Mouse (Mus musculus) CH12.LX (cell line): ENCODE measurements at regions not wholly inside any gene's neighbourhood (a gene's known extent, or its start where the extent isn't known, plus 50 kb on each side); places are given as distances from the start of the nearest gene placed in this dataset.

Experiments
- DNase-seq: peaks from one replicate; pipeline ENCODE4 v3.0.0-alpha.2; 2013; ENCODE audit errors: extremely low read depth
- H3K27ac ChIP-seq: 2 replicates; pipeline ENCODE4 v1.5.1; 2012; ENCODE audit warnings: low read depth, mild to moderate bottlenecking, control low read depth, moderate library complexity; ENCODE audit not compliant: insufficient read depth
- H3K27me3 ChIP-seq: replicated peaks from 2 replicates; pipeline ENCODE3; 2012; ENCODE audit warnings: inconsistent platforms
- H3K36me3 ChIP-seq, 2 experiments: replicated peaks in 1 of 2; 2 replicates each; pipeline versions ENCODE3 to v1.6.1; 2012; ENCODE audit warnings: inconsistent platforms in 1 of 2, low read length in 1 of 2, mild to moderate bottlenecking in 1 of 2, mixed read lengths in 1 of 2, moderate library complexity in 1 of 2; ENCODE audit not compliant: control insufficient read depth in 1 of 2, insufficient read depth in 1 of 2
- H3K4me1 ChIP-seq, 2 experiments: 2 replicates each; pipeline ENCODE4 v1.6.1; 2012; ENCODE audit warnings: inconsistent platforms in 1 of 2, moderate library complexity in 1 of 2; ENCODE audit not compliant: insufficient read depth in 2 of 2, control insufficient read depth in 1 of 2
- H3K4me2 ChIP-seq: 2 replicates; pipeline ENCODE4 v1.6.1; 2012; ENCODE audit warnings: low read depth, mild to moderate bottlenecking, control low read depth; ENCODE audit not compliant: poor library complexity, insufficient read depth, severe bottlenecking
- H3K4me3 ChIP-seq, 3 experiments: fragments of 150-350 bp in 1 of 3; sonication (generic) in 1 of 3; replicated peaks in 1 of 3; 2 replicates each; pipeline versions ENCODE3 to v1.5.1; 2011 to 2012; ENCODE audit warnings: low read depth in 2 of 3, low read length in 2 of 3, mild to moderate bottlenecking in 2 of 3, moderate library complexity in 2 of 3, control low read depth in 1 of 3, improper control_type of control experiment in 1 of 3, inconsistent platforms in 1 of 3, mixed read lengths in 1 of 3; ENCODE audit not compliant: poor library complexity in 1 of 3
- H3K79me2 ChIP-seq: replicated peaks from 2 replicates; pipeline ENCODE4 v1.6.1; 2012; ENCODE audit warnings: mild to moderate bottlenecking, moderate library complexity; ENCODE audit not compliant: control insufficient read depth, poor library complexity, insufficient read depth, severe bottlenecking; ENCODE audit errors: extremely low read depth
- H3K9ac ChIP-seq: 2 replicates; pipeline ENCODE4 v1.6.1; 2012; ENCODE audit warnings: low read depth, mild to moderate bottlenecking, control low read depth, moderate library complexity; ENCODE audit not compliant: insufficient read depth
- H3K9me3 ChIP-seq: replicated peaks from 2 replicates; pipeline ENCODE3; 2012; ENCODE audit warnings: low read length, inconsistent platforms, mixed read lengths
- BHLHE40 ChIP-seq: IDR thresholded peaks from 2 replicates; pipeline ENCODE4 v1.6.1; 2011; ENCODE audit warnings: mild to moderate bottlenecking, low read depth, low read length, improper control_type of control experiment
- CHD1 ChIP-seq: IDR thresholded peaks from 2 replicates; pipeline ENCODE4 v1.6.1; 2012; ENCODE audit warnings: low read depth, low read length, improper control_type of control experiment, inconsistent platforms
- ELF1 ChIP-seq: IDR thresholded peaks from 2 replicates; pipeline ENCODE4 v1.6.1; 2014; ENCODE audit warnings: low read depth, mild to moderate bottlenecking, inconsistent platforms, low read length, improper control_type of control experiment
- EP300 ChIP-seq: IDR thresholded peaks from 2 replicates; pipeline ENCODE4 v1.6.1; 2011; ENCODE audit warnings: low read length, improper control_type of control experiment
- JUN ChIP-seq: IDR thresholded peaks from 2 replicates; pipeline ENCODE4 v1.6.1; 2011; ENCODE audit warnings: low read depth, mild to moderate bottlenecking, low read length, improper control_type of control experiment, moderate library complexity; ENCODE audit not compliant: insufficient read depth
- MAFK ChIP-seq: IDR thresholded peaks from 2 replicates; pipeline ENCODE4 v1.6.1; 2011; ENCODE audit warnings: low read length, improper control_type of control experiment; ENCODE audit not compliant: insufficient replicate concordance
- MAX ChIP-seq: IDR thresholded peaks from 2 replicates; pipeline ENCODE4 v1.6.1; 2011; ENCODE audit warnings: low read length, improper control_type of control experiment
- NRF1 ChIP-seq: IDR thresholded peaks from 2 replicates; pipeline ENCODE4 v1.6.1; 2014; ENCODE audit warnings: low read depth, mild to moderate bottlenecking, inconsistent platforms, low read length, improper control_type of control experiment, moderate library complexity
- POLR2AphosphoS2 ChIP-seq: IDR thresholded peaks from 2 replicates; pipeline ENCODE4 v1.6.1; 2011; ENCODE audit warnings: low read depth, low read length, improper control_type of control experiment
- RAD21 ChIP-seq: IDR thresholded peaks from 2 replicates; pipeline ENCODE4 v1.6.1; 2011; ENCODE audit warnings: low read depth, mild to moderate bottlenecking, low read length, improper control_type of control experiment, moderate library complexity
- RCOR1 ChIP-seq: conservative IDR thresholded peaks from 2 replicates; pipeline ENCODE4 v1.6.1; 2012; ENCODE audit warnings: low read depth, mild to moderate bottlenecking, inconsistent platforms, low read length, improper control_type of control experiment
- SMC3 ChIP-seq: IDR thresholded peaks from 2 replicates; pipeline ENCODE4 v1.6.1; 2011; ENCODE audit warnings: low read depth, low read length, improper control_type of control experiment
- TBP ChIP-seq: conservative IDR thresholded peaks from 2 replicates; pipeline ENCODE4 v1.6.1; 2011; ENCODE audit warnings: low read depth, low read length, improper control_type of control experiment
- TCF12 ChIP-seq: IDR thresholded peaks from 2 replicates; pipeline ENCODE4 v1.6.1; 2014; ENCODE audit warnings: low read depth, mild to moderate bottlenecking, inconsistent platforms, low read length, improper control_type of control experiment
- UBTF ChIP-seq: IDR thresholded peaks from 2 replicates; pipeline ENCODE4 v1.6.1; 2012; ENCODE audit warnings: low read depth, mild to moderate bottlenecking, inconsistent platforms, low read length, improper control_type of control experiment, moderate library complexity
- USF1 ChIP-seq: IDR thresholded peaks from 2 replicates; pipeline ENCODE4 v1.6.1; 2014; ENCODE audit warnings: low read depth, mild to moderate bottlenecking, inconsistent platforms, low read length, improper control_type of control experiment
- USF2 ChIP-seq: conservative IDR thresholded peaks from 2 replicates; pipeline ENCODE4 v1.6.1; 2011; ENCODE audit warnings: low read depth, low read length, improper control_type of control experiment
- ZMIZ1 ChIP-seq: IDR thresholded peaks from 2 replicates; pipeline ENCODE4 v1.6.1; 2012; ENCODE audit warnings: low read depth, mild to moderate bottlenecking, inconsistent platforms, low read length, improper control_type of control experiment
- dilution Hi-C: fragments of 300-500 bp; cut with MboI; formaldehyde crosslinking; loops from 2 replicates; pipeline ENCODE4 v1.14.3; 2020; ENCODE audit warnings: low sequenced_read_pairs; ENCODE audit not compliant: extremely low pct_unique_long_range_greater_than_20kb, extremely low pct_ligation_motif_present
- in situ Hi-C: fragments of 300-500 bp; cut with MboI; formaldehyde crosslinking; loops from 3 replicates; pipeline ENCODE4 v1.14.3; 2019; ENCODE audit warnings: low sequenced_read_pairs, low pct_ligation_motif_present, low pct_unique_long_range_greater_than_20kb, mixed read lengths

DNA sequence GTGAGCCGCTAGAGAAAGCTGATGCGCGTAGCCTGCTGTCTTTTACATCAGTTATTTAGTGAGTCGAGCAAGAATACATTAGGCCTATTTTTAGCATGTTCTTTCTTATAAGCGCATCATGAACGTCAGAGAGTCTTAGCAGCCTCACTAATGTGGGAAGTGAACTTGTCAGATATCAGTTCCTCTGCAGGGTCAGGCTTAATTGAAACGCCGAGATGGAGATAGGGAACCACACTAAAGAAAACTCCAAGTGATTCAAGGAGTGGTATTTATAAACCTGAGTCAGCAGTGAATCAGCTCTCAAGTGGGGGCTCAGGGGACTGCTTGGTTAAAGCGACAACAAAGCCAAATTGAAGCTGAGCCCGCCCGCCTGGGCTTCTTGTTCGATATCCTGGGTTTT is 75.7 kb upstream of the Zc3h12c start:
- no peaks in the 10 kb centered on the region for H3K79me2 ChIP-seq
- no peaks in the 10 kb centered on the region for H3K27me3 ChIP-seq
- no peaks in the 10 kb centered on the region for H3K9me3 ChIP-seq
- no peak for DNase-seq
- no peak for TF ChIP-seq MAX
- TF ChIP-seq RAD21 = no peak
- no peak for TF ChIP-seq ELF1
- no peak for TF ChIP-seq JUN
- no peak for TF ChIP-seq EP300
- TF ChIP-seq MAFK = no peak
- TF ChIP-seq, all 38 proteins: peak for 0
- no peak overlapping the region for H3K27ac ChIP-seq
- peaks cover 2 to 21% of the 10 kb centered on the region in 2 experiments; a peak in 3 of 4 replicates for H3K4me1 ChIP-seq
- in situ Hi-C loops (no loop called here), dilution Hi-C loops (no loop called here)
- H3K4me3 ChIP-seq = no peak overlapping the region
- H3K4me2 ChIP-seq = no peak overlapping the region
- no peak overlapping the region for H3K9ac ChIP-seq
- no peaks in the 10 kb centered on the region for H3K36me3 ChIP-seq

DNA sequence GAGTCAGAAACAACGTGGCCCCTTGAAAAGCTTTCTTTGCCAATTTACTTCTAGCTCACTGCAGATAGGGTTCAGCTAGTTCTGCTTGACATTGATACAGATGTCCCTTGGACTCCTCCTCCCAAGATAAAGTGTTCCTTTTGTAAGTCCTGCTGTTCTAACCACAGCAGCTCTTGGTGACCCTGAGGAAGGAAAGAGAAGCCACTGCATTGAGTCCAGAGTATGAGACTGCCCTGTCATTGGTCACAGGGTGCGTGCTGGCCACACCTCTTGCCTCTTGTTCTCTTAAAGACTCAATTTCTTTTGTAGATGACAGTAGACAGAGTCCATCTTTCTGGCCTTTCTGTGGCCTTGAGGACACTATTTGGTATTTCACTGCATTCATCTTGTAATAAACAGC is 74.7 kb upstream of the Zc3h12c start:
- DNase-seq = no peak
- Histone ChIP-seq H3K4me1 (peaks cover 2 to 21% of the 10 kb centered on the region in 2 experiments; a peak in 3 of 4 replicates), H3K36me3 (no peaks in the 10 kb centered on the region), H3K27me3 (no peaks in the 10 kb centered on the region), H3K79me2 (no peaks in the 10 kb centered on the region), H3K9ac (no peak overlapping the region), H3K4me2 (no peak overlapping the region), H3K27ac (no peak overlapping the region), H3K4me3 (no peak overlapping the region), H3K9me3 (no peaks in the 10 kb centered on the region)
- TF ChIP-seq RAD21 (no peak), ELF1 (no peak), RCOR1 (no peak), MAFK (no peak), POLR2AphosphoS2 (no peak), BHLHE40 (no peak), TBP (no peak), USF2 (no peak), UBTF (no peak), SMC3 (no peak), CHD1 (no peak), ZMIZ1 (no peak), NRF1 (no peak), TCF12 (no peak), USF1 (no peak)
- dilution Hi-C loops = no loop called here
- in situ Hi-C loops = no loop called here
